Mouse (Mus musculus) thymus, adult 2 months (tissue): ENCODE measurements around the gene Slc9a4. TPM values are rescaled to one million over a fixed set of nuclear protein-coding genes. Genes with fewer than 3 reads are reported as not detected.

Source experiments
- DNase-seq: peaks from one replicate; pipeline ENCODE4 v3.0.0; 2021
- H3K27ac ChIP-seq: fragments of 200-500 bp; 2 replicates; pipeline ENCODE4 v1.5.1; 2012; ENCODE audit warnings: low read length, control low read depth; ENCODE audit not compliant: control insufficient read depth, insufficient read depth
- H3K27me3 ChIP-seq: fragments of 200-500 bp; 2 replicates; pipeline ENCODE4 v1.6.1; 2012; ENCODE audit warnings: mild to moderate bottlenecking, low read length, moderate library complexity, mixed read lengths; ENCODE audit not compliant: control insufficient read depth, insufficient read depth
- H3K36me3 ChIP-seq: fragments of 200-500 bp; 2 replicates; pipeline ENCODE4 v1.6.1; 2012; ENCODE audit warnings: mild to moderate bottlenecking, low read length, moderate library complexity; ENCODE audit not compliant: control insufficient read depth, insufficient read depth
- H3K4me1 ChIP-seq: fragments of 200-500 bp; replicated peaks from 2 replicates; pipeline ENCODE4 v1.6.1; 2012; ENCODE audit warnings: low read length; ENCODE audit not compliant: control insufficient read depth, insufficient read depth
- H3K4me3 ChIP-seq: fragments of 200-500 bp; 2 replicates; pipeline ENCODE4 v1.5.1; 2012; ENCODE audit warnings: mild to moderate bottlenecking, low read length, control low read depth, moderate library complexity; ENCODE audit not compliant: control insufficient read depth, insufficient read depth
- CTCF ChIP-seq: fragments of 200-500 bp; IDR thresholded peaks from 2 replicates; pipeline ENCODE4 v1.5.1; 2012; ENCODE audit warnings: mild to moderate bottlenecking, control low read depth, low read length, moderate library complexity, borderline replicate concordance; ENCODE audit not compliant: control insufficient read depth, poor library complexity, insufficient read depth; ENCODE audit errors: extremely low read depth
- POLR2A ChIP-seq: fragments of 200-500 bp; IDR thresholded peaks from 2 replicates; pipeline ENCODE4 v1.6.1; 2012; ENCODE audit warnings: mild to moderate bottlenecking, low read length, control low read depth, moderate library complexity; ENCODE audit not compliant: control insufficient read depth, poor library complexity, insufficient read depth; ENCODE audit errors: extremely low read depth
- WGBS: fragments of 180-500 bp; shearing (Covaris S2); methylation state at CpG from one replicate; pipeline ENCODE4 v1.1.7; 2018; 5-methylcytosine and 5-hydroxymethylcytosine counted together
- polyA plus RNA-seq: library from polyadenylated mRNA; depleted of rRNA; stranded (reverse); fragments of >200 nt; gene quantifications from 2 replicates; pipeline ENCODE4 v1.2.3, GENCODE M21; 2012

The Slc9a4 gene
- polyA plus RNA-seq, 1 experiment, result 0.80 TPM

- no peaks in the 10 kb centered on the region for H3K4me1 ChIP-seq
- H3K36me3 ChIP-seq, result no peaks in the 10 kb centered on the region
- no peak overlapping the region for H3K4me3 ChIP-seq
- no peaks in the 10 kb centered on the region for H3K27me3 ChIP-seq
- no peak for DNase-seq
- 95% methylated on average over 2 of the region's 2 CpGs for WGBS
- no peak for TF ChIP-seq CTCF
- TF ChIP-seq POLR2A, result no peak
- H3K27ac ChIP-seq, result no peak overlapping the region
Measured at GRCm38 (mm10) chr1:40613219-40613618, 33.3 kb downstream of the Slc9a4 start.

- no peaks in the 10 kb centered on the region for H3K36me3 ChIP-seq
- DNase-seq, result peak; percentile 2
- 69% methylated on average over 5 of the region's 5 CpGs for WGBS
Measured at GRCm38 (mm10) chr1:40619093-40619492, 39.2 kb downstream of the Slc9a4 start.

GRCm38 (mm10) chr1:40619871-40620270 lies 40.0 kb downstream of the Slc9a4 start:
- DNase-seq, result no peak
- WGBS, result 83% methylated on average over 5 of the region's 5 CpGs
- no peaks in the 10 kb centered on the region for H3K4me1 ChIP-seq
- no peak overlapping the region for H3K27ac ChIP-seq
- H3K27me3 ChIP-seq, result no peaks in the 10 kb centered on the region
- TF ChIP-seq CTCF (no peak), POLR2A (no peak)
- no peak overlapping the region for H3K4me3 ChIP-seq
- no peaks in the 10 kb centered on the region for H3K36me3 ChIP-seq

More at GRCm38 (mm10) chr1:40619093-40619492, 39.2 kb downstream of the Slc9a4 start:
- Histone ChIP-seq H3K27me3 (no peaks in the 10 kb centered on the region), H3K4me3 (no peak overlapping the region), H3K4me1 (no peaks in the 10 kb centered on the region), H3K27ac (no peak overlapping the region)
- TF ChIP-seq CTCF (no peak), POLR2A (no peak)

DNA sequence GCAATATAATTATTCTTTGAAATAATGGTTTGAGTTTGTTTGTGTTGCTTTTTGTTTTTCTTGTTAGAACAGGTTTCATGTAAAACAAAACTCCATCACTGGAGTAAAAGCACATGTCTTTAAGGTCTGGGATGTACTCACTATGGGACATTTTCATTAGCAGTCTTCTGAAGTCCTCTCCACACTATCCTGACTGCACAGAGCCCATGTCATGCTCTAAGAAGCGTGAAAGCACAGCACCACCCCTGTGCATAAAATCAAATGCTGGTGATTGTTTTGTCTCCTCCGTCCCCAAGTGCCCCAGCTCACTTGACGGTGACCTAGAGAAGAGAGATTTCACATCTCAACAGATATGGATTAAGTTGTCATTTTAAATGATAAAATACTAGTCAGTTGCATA lies 45.1 kb downstream of the Slc9a4 start:
- DNase-seq, result no peak
- 93% methylated on average over 3 of the region's 3 CpGs for WGBS
- TF ChIP-seq CTCF (no peak), POLR2A (no peak)
- Histone ChIP-seq H3K4me1 (no peaks in the 10 kb centered on the region), H3K36me3 (no peaks in the 10 kb centered on the region), H3K4me3 (no peak overlapping the region), H3K27me3 (no peaks in the 10 kb centered on the region), H3K27ac (no peak overlapping the region)

- Histone ChIP-seq H3K27me3 (no peaks in the 10 kb centered on the region), H3K36me3 (no peaks in the 10 kb centered on the region), H3K27ac (no peak overlapping the region), H3K4me3 (no peak overlapping the region), H3K4me1 (no peaks in the 10 kb centered on the region)
- TF ChIP-seq CTCF (no peak), POLR2A (no peak)
- no peak for DNase-seq
Measured at GRCm38 (mm10) chr1:40626954-40627353, 47.1 kb downstream of the Slc9a4 start.

GRCm38 (mm10) chr1:40628443-40628842 lies 48.6 kb downstream of the Slc9a4 start:
- WGBS, result 96% methylated on average over 3 of the region's 3 CpGs
- Histone ChIP-seq H3K27me3 (no peaks in the 10 kb centered on the region), H3K36me3 (no peaks in the 10 kb centered on the region), H3K4me3 (no peak overlapping the region), H3K4me1 (no peaks in the 10 kb centered on the region), H3K27ac (no peak overlapping the region)
- TF ChIP-seq CTCF, result no peak
- TF ChIP-seq POLR2A, result no peak
- no peak for DNase-seq

DNA sequence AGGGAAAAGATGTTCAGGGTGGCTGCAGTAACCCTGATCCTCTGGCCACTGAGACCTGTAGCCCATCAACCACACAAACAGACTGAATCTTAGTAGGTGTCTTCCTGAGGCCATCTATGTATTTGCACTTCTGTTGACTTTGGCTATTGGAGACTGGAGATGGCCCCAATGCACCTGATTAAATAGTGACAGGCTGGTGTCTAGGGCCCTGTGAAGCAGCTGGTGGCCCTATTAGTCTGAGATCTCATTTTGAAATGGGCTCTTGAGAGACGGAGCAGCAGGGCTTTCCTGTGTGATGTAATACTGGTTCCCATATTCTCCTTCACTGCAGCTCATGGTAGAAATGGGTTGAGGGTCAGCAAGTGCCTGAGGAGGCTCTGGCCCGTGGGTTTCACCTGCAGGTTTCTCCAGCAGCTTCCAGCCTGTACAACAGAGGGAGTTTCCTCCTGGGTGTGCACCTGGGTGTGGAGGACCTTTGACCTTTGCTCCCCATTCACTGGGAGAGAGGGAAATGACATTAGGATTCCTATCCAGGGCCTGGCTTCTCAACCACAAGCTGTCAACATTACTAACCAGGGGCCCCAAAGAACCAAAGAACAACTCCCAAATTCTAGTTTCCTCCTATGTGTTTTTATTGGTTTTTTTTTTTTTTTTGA lies 52.7 kb downstream of the Slc9a4 start:
- 77% methylated on average over 2 of the region's 2 CpGs for WGBS

More for the DNA sequence above, 52.7 kb downstream of the Slc9a4 start:
- H3K27ac ChIP-seq, result no peak overlapping the region
- H3K4me1 ChIP-seq, result no peaks in the 10 kb centered on the region
- no peaks in the 10 kb centered on the region for H3K36me3 ChIP-seq
- no peak overlapping the region for H3K4me3 ChIP-seq
- TF ChIP-seq POLR2A, result no peak
- no peak for TF ChIP-seq CTCF
- no peaks in the 10 kb centered on the region for H3K27me3 ChIP-seq
- no peak for DNase-seq
